Mouse (Mus musculus) ES-Bruce4 (cell line): ENCODE results near the gene Jak2.

Source experiments
- CTCF ChIP-seq: IDR thresholded peaks from one replicate; pipeline ENCODE4 v1.8.1; 2011; ENCODE audit warnings: low read depth, low read length
- EP300 ChIP-seq: IDR thresholded peaks from 2 replicates; pipeline ENCODE4 v1.6.1; 2011; ENCODE audit warnings: low read depth, low read length; ENCODE audit not compliant: insufficient read depth
- POLR2A ChIP-seq: IDR thresholded peaks from one replicate; pipeline ENCODE4 v1.8.1; 2011; ENCODE audit warnings: low read length; ENCODE audit not compliant: insufficient read depth

- TF ChIP-seq CTCF = no peak
- no peak for TF ChIP-seq EP300
- TF ChIP-seq POLR2A = no peak
These were observed 18.9 kb upstream of the Jak2 start for GRCm38 (mm10) chr19:29232738-29233137.
